Mouse (Mus musculus) retina, embryonic 14.5 days (tissue): ENCODE measurements around the gene Olfr1414.
"Not testable (repeated sequence)": the region's sequence is repeated elsewhere in the genome, so short reads cannot be mapped to it uniquely, and the experiment has no call there.

Experiments used
- DNase-seq: peaks from one replicate; pipeline ENCODE4 v3.0.0-alpha.2; 2015; ENCODE audit warnings: low spot score

Olfr1414 gene

DNA sequence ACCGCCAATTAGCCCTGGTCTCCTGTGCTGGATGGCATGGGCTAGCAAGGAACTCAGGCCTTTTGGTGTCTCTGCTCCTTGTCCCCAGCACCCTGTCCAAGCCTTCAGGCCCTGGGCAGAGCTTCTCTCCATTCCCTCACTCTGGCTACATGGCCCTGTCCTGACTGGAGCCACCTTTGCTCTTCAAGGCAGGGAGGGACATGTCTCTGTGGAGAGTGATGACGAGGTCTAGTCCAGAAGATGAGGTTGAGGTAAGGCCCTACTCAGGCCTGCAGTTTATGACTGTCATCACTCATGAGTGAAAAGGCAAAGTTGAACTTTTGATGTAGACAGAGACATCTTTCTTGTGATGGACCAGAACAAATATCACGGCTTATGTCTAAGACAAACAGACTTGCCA is at the start of gene Olfr1414:
Gene Olfr1414, minus strand, starts transcription at position 101 of the 400 bp plus-strand sequence.
- DNase-seq, result no peak

DNA sequence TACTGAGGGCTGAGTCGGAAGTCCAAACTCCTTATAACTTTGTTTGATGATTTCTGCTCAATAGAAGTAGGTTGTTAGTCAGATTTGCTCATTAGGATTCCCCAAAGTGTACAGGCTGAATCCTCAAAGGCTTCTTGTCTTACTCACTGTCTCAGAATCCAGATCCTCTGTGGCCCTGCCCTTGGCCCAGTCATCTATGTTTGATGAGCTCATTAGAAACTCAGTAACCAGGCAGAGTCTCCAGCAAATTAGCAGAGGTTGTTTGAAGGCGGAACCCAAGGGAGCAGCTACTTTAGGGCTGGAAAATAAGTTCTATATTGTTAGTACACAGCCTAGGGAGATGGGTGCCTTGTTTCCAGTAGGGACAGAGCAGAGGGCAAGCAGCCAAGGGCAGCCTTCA is 27.5 kb upstream of the Olfr1414 start:
- no peak for DNase-seq

DNA sequence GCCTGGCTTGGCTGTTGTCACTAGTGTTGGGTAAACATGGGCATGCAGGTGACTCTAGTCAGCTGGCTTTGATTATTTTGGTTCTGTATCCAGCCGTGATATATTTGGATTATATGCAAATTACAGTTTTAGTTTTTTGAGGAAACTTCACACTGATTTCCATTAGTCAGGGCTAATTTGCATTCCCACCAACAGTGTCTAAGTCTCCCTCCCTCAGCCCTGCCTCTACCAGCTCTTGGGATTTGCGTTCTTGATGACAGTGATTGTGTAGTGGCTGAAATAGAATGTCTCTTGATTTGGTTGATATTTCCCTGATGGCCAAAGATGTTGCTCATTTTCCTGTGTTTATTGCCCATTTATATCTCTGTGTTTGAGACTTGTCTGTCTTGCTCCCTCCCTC is 20.6 kb upstream of the Olfr1414 start:
- no peak for DNase-seq

DNA sequence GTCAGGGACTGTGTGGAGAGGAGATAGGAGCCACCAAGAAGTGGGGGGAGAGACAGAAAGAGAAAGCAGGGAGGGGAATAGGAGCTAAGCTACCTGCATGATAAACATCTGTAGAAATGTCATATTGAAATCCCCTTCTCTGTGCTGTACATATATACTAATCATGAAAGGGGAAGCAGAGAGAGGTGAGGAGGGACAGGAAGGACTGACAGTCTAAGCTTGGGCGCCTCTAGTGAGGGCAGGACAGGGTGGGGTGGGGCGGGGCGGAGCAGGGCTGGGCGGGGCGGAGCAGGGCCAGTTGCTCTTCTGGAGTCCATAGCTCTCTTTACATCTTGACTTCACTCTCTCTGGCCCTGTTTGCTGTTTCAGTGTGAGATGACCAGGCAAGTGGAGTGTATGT is 18.5 kb upstream of the Olfr1414 start:
- no peak for DNase-seq

DNA sequence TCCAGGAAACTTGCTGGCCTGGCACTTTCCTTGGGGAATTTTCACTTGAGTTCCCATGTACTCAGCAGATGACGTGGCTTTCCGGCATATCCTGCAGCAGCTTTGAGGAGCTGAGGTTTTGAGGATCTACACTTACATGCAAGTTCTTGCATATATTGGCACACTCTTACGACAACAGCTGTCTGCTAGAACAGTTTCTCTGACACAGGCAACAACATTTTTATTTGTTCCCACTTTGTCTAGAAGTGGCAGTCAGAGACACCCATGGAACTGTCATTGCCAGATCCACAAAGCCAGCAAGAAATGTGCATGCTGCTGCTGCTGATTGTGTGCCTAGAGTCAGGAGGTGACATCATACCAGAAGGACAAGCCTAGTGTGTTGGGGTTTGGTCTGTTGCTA is 5.3 kb upstream of the Olfr1414 start:
- DNase-seq, result no peak

DNA sequence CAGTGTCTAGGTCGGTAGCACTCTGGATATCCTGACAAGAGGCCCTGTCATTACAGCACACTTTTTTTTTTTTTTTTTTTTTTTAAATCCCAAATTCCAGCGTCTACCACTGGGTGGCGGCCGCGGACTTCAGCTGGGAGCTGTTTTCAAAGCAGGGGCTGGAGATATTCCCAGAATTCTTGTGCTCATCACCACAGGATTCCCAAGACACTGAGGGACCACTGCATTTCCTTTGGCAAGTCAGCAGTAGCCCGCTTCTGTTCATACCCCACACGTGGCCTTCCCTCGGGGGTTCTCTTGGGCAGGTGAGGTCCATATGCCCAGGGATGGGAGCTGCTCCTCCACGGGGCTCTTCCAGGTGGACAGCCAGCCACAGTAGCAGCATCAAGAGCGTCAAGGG is 2.9 kb upstream of the Olfr1414 start:
- DNase-seq, result peak; percentile 75

DNA sequence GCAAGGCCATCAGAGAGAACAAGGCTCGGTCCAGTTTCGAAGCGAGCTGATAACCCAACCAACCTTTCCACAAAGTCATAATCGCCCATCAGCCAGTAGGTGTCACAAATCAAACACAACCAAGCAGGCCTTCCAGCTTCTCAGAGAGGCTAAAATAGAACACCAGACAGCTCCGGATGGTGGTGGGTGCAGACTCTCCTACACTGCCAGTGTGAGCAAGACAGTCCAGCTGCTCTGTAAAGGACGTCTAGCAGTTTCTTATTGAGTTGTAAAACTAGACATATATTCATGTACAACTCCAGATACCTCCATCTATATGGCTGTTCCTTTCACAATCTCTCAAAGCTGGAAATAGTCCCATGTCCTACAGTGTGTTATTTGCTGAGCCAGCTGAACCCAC is 585 bp upstream of the Olfr1414 start:
- no peak for DNase-seq

DNA sequence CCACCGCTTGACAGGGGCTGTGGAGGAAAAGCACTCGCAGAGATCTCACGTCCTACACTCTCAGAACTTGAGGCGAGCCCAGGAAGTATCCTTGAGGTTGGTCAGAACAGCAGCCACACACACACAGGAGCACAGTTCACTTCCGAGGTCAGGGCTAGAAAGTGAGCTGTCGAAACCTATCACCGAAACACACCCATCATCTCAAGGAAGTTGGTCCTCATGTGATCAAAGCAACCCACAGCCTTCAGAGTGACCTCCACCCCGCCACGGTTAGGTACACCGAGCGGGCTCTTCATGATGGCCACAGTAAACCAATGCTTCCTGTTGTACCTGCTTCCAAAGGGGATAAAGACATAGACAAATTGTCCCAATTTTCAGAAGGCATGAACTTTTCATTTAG is 3.1 kb downstream of the Olfr1414 start:
- DNase-seq, result no peak

DNA sequence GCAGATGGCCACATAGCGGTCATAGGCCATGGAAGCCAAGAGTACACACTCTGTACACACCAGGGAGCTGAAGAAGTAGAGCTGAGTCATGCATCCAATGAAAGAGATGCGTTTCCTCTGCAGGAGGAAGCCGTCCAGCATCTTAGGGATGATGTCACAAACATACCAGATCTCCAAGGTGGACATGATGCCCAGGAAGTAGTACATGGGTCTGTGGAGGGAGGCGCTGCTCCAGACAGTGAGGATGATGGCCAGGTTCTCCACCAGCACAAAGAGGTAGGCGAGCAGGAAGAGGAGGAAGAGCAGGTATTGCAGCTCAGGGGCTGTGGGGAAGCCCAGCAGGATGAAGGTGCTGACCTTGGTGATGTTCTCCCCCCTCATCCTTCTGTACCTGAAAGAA is 6.8 kb downstream of the Olfr1414 start:
- DNase-seq, result not testable (repeated sequence)

DNA sequence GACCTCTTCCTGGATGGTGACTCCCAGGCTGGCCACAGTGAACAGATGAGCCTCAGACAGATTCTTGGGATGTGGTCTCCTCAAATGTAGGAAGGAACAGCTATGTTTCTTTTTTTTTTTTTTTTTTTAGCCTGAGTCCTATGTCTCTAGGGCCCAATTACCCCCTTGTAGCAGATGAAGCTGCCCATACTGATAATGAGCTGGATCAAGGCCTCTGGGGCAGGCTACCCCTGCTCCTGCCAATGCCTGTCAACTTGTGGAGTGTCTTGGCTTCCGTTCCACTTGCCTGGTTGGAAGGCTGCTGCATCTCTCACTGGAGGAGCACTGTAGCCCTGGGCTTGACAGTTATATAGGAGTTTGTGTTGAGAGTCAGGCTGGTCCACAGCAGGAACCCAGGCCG is 22.5 kb downstream of the Olfr1414 start, which contains the start of gene Olfr1415:
Gene Olfr1415, minus strand, starts transcription at position 101 of the 400 bp plus-strand sequence.
- no peak for DNase-seq

DNA sequence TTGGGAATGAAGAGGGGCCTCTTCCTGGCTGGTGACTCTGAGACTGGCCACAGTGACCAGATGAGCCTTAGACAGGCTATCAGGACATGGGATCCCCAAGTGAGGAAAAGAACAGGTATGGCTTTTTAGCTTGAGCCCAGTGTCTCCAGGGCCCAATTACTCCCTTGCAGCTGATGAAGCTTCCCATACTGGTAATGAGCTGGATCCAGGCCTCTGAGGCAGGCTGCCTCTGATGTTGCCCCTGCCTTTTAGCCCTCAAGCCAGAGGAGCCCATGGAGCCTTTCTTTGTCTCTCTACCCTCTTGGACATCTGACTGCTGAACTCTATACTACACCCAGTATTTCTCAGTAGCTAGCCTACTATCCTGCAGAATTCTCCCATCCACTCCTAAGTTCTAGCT is 33.4 kb downstream of the Olfr1414 start, which contains the start of gene Olfr1416:
Gene Olfr1416, minus strand, starts transcription at position 101 of the 400 bp plus-strand sequence.
- no peak for DNase-seq

DNA sequence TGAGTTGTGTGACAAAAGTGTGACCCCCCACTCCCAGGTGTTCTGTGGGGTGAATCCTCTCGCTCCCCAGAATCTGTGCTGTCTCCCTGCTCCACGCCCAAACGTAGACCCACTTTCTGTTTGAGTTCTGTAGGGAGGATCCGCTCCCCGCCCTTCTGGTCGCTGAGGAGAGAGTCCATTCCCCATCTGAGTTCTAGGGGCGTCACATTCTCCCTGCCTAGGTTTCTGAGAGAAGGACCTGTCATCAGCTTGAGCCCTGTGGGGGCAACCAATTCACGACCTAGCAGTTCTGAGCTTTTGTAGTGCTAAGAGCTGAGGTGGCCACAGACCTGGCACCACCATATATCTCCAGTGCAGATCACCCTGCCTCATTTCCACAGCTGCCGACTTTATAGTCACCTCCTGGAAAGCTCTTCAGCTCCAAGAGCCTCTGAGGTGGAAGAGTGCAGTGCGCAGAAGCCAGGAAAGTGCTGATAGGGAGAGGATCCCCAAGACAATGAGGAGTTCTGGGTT is 44.3 kb downstream of the Olfr1414 start:
- DNase-seq, result no peak

DNA sequence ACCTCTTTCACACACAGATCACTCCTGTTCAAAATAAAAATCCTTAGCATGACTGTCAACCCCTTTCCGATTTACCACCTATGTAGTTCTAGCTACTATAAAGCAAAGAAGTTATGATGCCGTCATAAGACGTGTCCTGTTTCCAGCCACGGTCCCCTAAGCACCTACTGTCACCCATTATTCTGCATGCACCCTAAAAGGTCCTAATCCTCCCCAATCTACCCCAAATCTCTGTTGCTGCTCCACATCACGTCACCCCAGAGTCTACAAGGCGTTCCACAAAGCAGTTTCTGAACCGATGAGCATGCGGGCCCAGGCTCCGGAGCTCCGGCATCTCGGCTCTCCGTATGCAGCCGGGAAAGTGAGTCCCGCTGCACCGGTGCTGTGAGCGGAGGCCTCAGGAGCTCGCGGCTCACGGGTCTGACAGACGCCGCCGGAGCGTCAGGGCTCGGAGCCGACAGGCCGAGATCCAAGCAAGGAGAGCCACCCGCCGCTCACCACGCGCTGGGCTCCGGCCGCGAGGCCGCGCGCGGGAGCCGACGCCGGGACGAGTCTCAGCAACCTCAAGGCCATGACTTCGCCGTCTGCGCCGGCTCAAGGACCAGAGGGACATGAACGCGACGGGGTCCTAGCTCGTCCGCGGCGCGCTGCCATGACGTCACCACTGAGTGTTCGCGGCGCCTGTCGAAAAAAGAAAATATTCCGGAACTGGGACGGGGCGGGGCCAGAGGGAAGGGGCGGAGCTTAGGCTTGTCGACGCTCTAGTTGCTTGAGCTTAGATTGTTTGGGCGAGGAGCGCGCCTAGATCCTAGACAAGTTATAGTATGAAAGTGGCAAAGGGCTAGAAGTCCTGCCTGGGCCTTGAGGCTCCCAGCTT is 45.1 kb downstream of the Olfr1414 start, which contains the start of gene Ndufa10:
Gene Ndufa10, minus strand, starts transcription at position 696 of the 877 bp plus-strand sequence.
- peak; percentile 96 for DNase-seq

DNA sequence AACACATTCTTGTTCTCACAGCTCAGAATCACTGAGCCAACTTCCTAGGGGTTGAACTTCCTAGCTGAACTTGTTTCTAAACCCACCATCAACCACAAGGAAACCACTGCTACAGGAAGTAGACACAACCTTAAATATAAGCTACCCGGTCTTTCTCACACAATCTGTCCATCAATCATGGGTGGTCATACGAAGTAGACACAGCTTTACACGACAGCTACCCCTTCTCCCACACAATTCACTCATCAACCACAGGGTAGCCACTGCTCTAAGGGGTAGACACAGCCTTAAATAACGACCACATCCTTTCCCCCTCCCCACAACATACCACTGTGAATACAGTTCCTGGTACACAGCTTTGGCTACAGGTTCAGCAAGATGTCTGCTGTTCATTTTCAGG is 49.6 kb downstream of the Olfr1414 start:
- DNase-seq, result no peak

DNA sequence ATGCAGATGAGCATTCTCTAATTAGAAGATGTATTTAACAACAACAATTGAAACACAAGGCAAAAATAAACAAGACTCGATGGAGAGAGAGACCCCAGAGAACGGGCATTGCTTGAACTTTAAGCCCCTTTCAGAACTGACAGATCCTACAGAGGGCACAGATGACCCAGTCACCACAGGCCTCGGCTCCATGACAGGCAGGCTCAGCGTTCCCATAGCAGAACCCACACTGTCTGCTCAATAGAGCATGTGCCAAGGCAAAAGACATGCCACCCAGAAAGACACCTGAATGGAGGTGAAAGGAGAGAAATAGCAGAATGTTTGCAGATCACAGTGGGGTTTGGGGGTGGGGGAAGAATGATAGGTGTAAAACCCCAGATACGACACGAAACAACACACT is 60.0 kb downstream of the Olfr1414 start:
- DNase-seq, result no peak

DNA sequence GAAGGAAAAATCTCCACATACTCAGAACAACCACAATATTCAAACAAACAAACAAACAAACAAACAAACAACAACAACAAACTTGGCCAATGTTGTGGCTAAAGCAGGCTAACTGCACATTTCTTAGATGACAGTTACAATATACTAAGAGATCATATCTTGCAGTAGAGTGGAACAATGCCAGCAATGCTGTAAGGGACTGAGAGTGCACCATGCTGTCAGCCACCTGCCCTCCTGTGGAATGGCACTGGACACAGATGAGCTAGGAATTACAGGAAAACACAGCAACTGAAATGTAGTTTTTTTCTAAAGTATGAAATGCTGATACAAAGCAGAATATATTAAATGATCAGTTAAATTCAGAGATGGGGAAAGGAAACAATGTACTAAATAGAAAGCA is 60.7 kb downstream of the Olfr1414 start:
- DNase-seq, result no peak
